Mouse (Mus musculus) liver, postnatal 0 days (tissue): ENCODE measurements at regions not wholly inside any gene's neighbourhood (a gene's known extent, or its start where the extent isn't known, plus 50 kb on each side); places are given as distances from the start of the nearest gene placed in this dataset.

Experiments
- CTCF ChIP-seq: sonication (generic); IDR thresholded peaks from 2 replicates; pipeline ENCODE4 v1.5.1; 2016; ENCODE audit warnings: antibody characterized with exemption, low read depth
- EP300 ChIP-seq: IDR thresholded peaks from 2 replicates; pipeline ENCODE4 v1.6.1; 2016; ENCODE audit warnings: antibody characterized with exemption, low read depth, mild to moderate bottlenecking

GRCm38 (mm10) chr17:43139916-43140315 is 123.6 kb downstream of the Tnfrsf21 start:
- TF ChIP-seq CTCF (no peak), EP300 (no peak)
